Mouse (Mus musculus) neural tube, embryonic 14.5 days (tissue): ENCODE results near the gene Gm28374. TPM values are rescaled to one million over a fixed set of nuclear protein-coding genes. Genes with fewer than 3 reads are reported as not detected.

Source experiments
- ATAC-seq: fragments of 200-750 bp; cut with Nextera tagmentation; 2 replicates; pipeline ENCODE4 v1.8.0; 2017; ENCODE audit warnings: low read depth, mild to moderate bottlenecking, moderate TSS enrichment, moderate library complexity
- H3K27ac ChIP-seq: fragments of 300-500 bp; sonication (generic); 2 replicates; pipeline ENCODE4 v1.5.1; 2014; ENCODE audit warnings: low read depth, mild to moderate bottlenecking, control low read depth, low read length, moderate library complexity, mixed read lengths
- H3K27me3 ChIP-seq: fragments of 300-500 bp; sonication (generic); 2 replicates; pipeline ENCODE4 v1.6.1; 2014; ENCODE audit warnings: low read length; ENCODE audit not compliant: control insufficient read depth, insufficient read depth
- H3K36me3 ChIP-seq: fragments of 300-500 bp; sonication (generic); 2 replicates; pipeline ENCODE4 v1.6.1; 2014; ENCODE audit warnings: low read length, mixed read lengths; ENCODE audit not compliant: control insufficient read depth, insufficient read depth
- H3K4me1 ChIP-seq: fragments of 300-500 bp; sonication (generic); 2 replicates; pipeline ENCODE4 v1.6.1; 2014; ENCODE audit warnings: low read length; ENCODE audit not compliant: control insufficient read depth, insufficient read depth
- H3K4me2 ChIP-seq: fragments of 300-500 bp; sonication (generic); 2 replicates; pipeline ENCODE4 v1.6.1; 2014; ENCODE audit warnings: mild to moderate bottlenecking, low read depth, low read length, control low read depth
- H3K4me3 ChIP-seq: fragments of 300-500 bp; sonication (generic); 2 replicates; pipeline ENCODE4 v1.5.1; 2014; ENCODE audit warnings: low read depth, low read length, control low read depth, mixed read lengths
- H3K9ac ChIP-seq: fragments of 300-500 bp; sonication (generic); replicated peaks from 2 replicates; pipeline ENCODE4 v1.6.1; 2014; ENCODE audit warnings: low read depth, mild to moderate bottlenecking, control low read depth, low read length, mixed read lengths
- H3K9me3 ChIP-seq: fragments of 300-500 bp; sonication (generic); 2 replicates; pipeline ENCODE4 v1.6.1; 2016; ENCODE audit warnings: low read length; ENCODE audit not compliant: control insufficient read depth
- WGBS: fragments of 180-500 bp; shearing (Covaris S2); extraction: QIAGEN DNeasy Blood & Tissue Kit; methylation state at CpG from one replicate; pipeline ENCODE4 v1.1.7; 2014; 5-methylcytosine and 5-hydroxymethylcytosine counted together
- polyA plus RNA-seq: library from polyadenylated mRNA; unstranded; fragments of >200 nt; fragmentation: Nextera tagmentation; extraction: Ambion mirVana; gene quantifications from 2 replicates; pipeline ENCODE4 v1.2.1, GENCODE M21; 2014

Gm28374 gene
- polyA plus RNA-seq, 1 experiment from 2014 or later, result 1.2 TPM

DNA sequence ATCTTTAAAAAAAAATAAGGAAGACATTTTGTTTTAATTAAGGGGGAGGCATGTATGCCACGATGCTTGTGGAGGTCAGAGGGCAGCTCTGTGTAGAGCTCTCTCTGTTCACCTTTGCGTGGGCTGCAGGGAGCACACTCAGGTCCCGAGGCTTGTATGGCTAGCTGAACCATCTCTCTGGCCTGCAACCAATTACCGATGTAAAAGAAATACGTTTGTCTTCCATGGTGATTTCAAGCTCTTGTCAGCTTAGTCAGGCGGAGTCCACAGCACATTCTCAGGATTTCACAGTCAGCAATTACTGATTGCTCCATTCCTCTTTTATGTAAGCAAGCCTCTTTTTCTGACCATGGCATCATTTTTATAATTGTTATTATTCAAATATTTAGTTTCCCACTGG, 19.1 kb upstream of the Gm28374 start:
- Histone ChIP-seq H3K4me2 (no peak overlapping the region), H3K4me1 (no peaks in the 10 kb centered on the region), H3K4me3 (no peak overlapping the region), H3K9ac (no peak overlapping the region), H3K27ac (no peak overlapping the region), H3K9me3 (no peaks in the 10 kb centered on the region), H3K36me3 (no peaks in the 10 kb centered on the region), H3K27me3 (no peaks in the 10 kb centered on the region)
- ATAC-seq, result no peak
- 56% methylated on average over 6 of the region's 6 CpGs for WGBS

DNA sequence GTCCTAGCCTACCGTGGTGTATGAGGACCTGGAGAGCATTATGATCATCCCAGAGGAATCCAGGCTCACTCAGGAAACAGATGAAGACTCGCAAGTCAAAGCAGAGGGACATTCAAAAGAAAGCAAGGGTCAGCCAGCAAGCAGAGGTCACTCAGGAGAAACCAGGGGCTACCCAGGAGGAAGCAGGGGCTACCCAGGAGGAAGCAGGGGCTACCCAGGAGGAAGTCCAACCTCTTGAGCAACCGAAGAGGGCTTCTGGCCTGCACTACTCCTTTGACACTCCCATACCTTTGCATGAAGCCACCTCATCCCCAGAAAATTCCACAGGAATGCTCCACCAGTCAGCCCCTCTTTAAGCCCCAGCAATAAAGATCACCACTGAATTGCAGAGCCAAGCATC, 15.8 kb upstream of the Gm28374 start:
- Histone ChIP-seq H3K9me3 (no peaks in the 10 kb centered on the region), H3K4me2 (no peak overlapping the region), H3K36me3 (no peaks in the 10 kb centered on the region), H3K9ac (no peak overlapping the region), H3K4me3 (no peak overlapping the region), H3K27ac (no peak overlapping the region), H3K4me1 (no peaks in the 10 kb centered on the region), H3K27me3 (no peaks in the 10 kb centered on the region)
- 84% methylated on average over 3 of the region's 3 CpGs for WGBS
- ATAC-seq, result no peak

DNA sequence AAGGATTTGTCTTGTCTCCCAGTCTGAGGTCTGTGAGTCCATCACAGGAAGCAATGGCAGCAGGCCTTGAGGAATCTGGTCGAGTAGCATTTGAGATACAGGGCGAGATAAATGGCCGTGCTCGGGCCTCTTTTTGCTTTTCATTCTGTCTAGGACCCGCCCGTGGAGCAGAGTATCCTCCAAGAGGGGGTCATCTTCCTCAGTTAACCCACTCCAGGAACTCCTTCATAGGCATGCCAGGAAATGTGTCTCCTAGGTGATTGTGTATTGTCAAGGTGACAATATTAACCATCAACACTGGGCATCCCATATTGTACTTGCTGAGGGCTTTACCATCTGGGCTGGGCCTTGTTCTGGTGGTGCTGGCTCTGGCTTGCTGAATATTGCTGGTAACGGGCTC, 12.1 kb upstream of the Gm28374 start, which contains the start of gene AC131692.1:
Gene AC131692.1 (plus strand): TSS at position 301 of the 400 bp plus-strand sequence.
- ATAC-seq, result no peak
- Histone ChIP-seq H3K4me3 (no peak within 1 kb of the TSS), H3K27me3 (no peaks in the 10 kb centered on the region), H3K9me3 (no peaks in the 10 kb centered on the region), H3K9ac (0 out of 2 replicates have a peak within 1 kb of the TSS, but pooled peaks have one; percentile 3), H3K4me2 (no peak within 1 kb of the TSS), H3K36me3 (no peaks in the 10 kb centered on the region), H3K4me1 (no peaks in the 10 kb centered on the region), H3K27ac (no peak within 1 kb of the TSS)
- 96% methylated on average over 7 of the region's 7 CpGs for WGBS

DNA sequence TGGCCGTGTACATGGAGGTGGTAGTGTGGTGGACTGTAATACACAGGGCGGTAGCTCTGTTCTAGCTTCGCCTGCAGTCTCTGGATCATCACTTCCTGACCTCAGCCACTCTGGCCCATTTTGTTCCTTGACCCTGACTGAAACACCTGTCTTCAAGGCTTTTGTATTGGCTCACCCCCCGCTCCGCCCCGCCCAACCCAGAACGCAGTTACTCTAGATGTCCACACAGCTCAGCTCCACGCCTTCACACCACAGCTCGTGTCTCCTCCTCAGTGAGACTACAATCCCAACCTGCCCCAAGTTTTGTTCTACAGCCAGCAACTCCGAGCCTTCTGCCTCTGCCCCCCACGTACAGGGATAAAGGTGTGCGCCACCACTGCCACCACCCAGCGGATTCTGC, 6.8 kb upstream of the Gm28374 start:
- no peak overlapping the region for H3K4me3 ChIP-seq
- H3K36me3 ChIP-seq, result no peaks in the 10 kb centered on the region
- no peaks in the 10 kb centered on the region for H3K9me3 ChIP-seq
- no peak overlapping the region for H3K4me2 ChIP-seq
- ATAC-seq, result no peak
- H3K4me1 ChIP-seq, result peaks cover 8% of the 10 kb centered on the region
- WGBS, result 95% methylated on average over 13 of the region's 13 CpGs
- no peak overlapping the region for H3K9ac ChIP-seq
- no peak overlapping the region for H3K27ac ChIP-seq
- no peaks in the 10 kb centered on the region for H3K27me3 ChIP-seq

DNA sequence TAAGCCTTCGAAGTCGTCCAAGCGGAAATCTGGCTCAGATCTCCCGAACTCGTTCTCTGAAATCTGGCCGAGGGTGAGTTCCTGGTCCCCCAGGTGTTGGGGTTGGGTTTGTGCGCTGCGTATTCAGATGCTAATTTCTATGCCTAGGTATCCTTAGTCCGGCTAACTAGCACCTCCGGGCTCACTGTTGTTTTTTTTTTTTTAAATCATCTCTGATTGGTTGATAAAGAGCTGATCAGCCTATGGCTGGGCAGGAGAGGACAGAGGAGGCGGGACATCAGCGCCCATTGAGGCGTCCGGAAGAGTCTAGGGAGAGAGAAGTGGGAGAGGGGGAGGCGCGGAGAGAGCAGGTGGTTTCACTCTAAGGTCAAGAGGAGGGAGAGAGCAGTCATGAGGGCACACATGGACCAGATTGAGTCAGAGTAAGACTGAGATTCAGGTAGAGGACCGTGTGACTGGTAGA, 3.4 kb upstream of the Gm28374 start:
- under 1% methylated on average over 17 of the region's 17 CpGs for whole genome bisulfite sequencing

DNA sequence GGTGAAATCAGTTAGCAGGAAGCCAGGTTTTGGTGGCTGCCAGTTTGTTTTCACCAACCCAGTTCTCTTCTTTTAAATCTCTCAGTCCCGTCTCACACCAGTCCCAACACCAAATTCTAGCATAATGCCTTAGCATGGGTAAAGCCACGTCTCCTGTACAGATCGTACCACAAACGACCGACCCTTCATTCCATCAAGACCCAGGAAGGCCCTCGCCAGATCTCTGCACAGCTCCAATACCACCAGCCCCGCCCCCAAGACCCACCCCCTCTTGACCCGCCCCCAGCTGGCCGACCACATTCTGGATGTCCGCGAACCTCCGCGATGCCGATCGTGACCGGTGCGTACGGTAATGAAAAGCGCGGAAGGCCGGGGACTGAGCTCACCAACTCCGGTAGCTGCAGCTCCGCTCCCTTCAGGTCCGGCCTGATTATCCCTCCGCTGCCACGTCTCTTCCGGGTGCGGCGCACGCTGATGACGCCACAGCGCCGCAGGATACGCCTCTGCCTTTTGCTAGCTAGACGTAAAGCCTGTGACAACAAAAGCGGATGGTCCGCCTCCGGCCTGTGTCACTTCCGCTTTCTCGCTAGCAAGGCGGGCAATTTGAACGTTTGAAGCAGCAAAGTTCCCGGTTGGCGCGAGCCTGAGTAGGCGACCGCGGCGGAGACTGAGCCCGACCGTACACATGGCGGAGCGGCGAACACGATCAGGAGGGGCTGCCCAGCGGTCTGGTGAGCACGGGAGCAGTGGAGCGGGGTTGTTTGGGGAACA, 2.6 kb upstream of the Gm28374 start, which contains the start of the genes Zfpl1 and Cdca5:
Gene Zfpl1 (minus strand): TSS at position 479 of the 771 bp plus-strand sequence.
Gene Cdca5 (plus strand): TSS at position 506 of the 771 bp plus-strand sequence.
- under 1% methylated on average over 58 of the region's 58 CpGs for WGBS
- H3K4me3 ChIP-seq, result peak within 1 kb of the TSS; percentile 41
- peaks cover 17% of the 10 kb centered on the region for H3K36me3 ChIP-seq
- H3K9me3 ChIP-seq, result no peaks in the 10 kb centered on the region
- ATAC-seq, result peak; percentile 92
- H3K4me1 ChIP-seq, result peaks cover 11% of the 10 kb centered on the region
- H3K4me2 ChIP-seq, result peak within 1 kb of the TSS; percentile 92
- H3K27ac ChIP-seq, result peak within 1 kb of the TSS; percentile 3; the same call in 1 of the 2 replicates
- no peaks in the 10 kb centered on the region for H3K27me3 ChIP-seq
- H3K9ac ChIP-seq, result peak within 1 kb of the TSS; percentile 50

More for the DNA sequence above, 3.4 kb upstream of the Gm28374 start:
- Histone ChIP-seq H3K4me3 (peak overlapping the region; percentile 41), H3K36me3 (peaks cover 13% of the 10 kb centered on the region), H3K9ac (no peak overlapping the region), H3K4me2 (peak overlapping the region; percentile 89), H3K27me3 (no peaks in the 10 kb centered on the region), H3K9me3 (no peaks in the 10 kb centered on the region), H3K4me1 (peaks cover 11% of the 10 kb centered on the region), H3K27ac (no peak overlapping the region)
- ATAC-seq, result peak; percentile 69

DNA sequence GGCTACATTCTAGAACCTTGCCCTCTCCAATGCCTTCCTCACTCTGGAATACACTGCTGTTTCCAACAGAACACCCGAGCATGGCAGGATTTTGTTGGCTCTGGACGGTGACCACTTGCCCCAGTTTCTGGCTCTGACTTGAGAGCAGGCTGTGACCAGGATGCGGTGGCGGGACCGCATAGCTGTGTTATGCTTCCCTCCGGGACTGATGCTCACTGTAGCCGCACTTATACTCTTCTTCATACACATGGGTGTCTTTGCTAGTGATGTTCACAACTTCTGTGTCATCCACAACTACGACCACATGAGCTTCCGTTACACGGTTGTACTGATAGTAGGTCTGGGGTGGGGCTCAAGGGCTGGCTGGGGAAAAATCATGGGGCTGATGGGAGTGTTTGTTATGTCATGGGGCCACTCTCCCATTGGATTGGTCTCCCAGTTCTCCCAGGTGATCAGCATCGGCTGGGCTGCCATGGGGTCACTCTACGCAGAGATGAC, 2.0 kb downstream of the Gm28374 start, which contains the start of gene Tmem262:
Gene Tmem262 (plus strand): TSS at position 51 of the 498 bp plus-strand sequence.
- H3K9me3 ChIP-seq, result no peaks in the 10 kb centered on the region
- no peak within 1 kb of the TSS for H3K4me3 ChIP-seq
- H3K4me2 ChIP-seq, result no peak within 1 kb of the TSS
- peaks cover 19% of the 10 kb centered on the region for H3K4me1 ChIP-seq
- 95% methylated on average over 12 of the region's 12 CpGs for WGBS
- no peak within 1 kb of the TSS for H3K27ac ChIP-seq
- no peak within 1 kb of the TSS for H3K9ac ChIP-seq
- no peaks in the 10 kb centered on the region for H3K27me3 ChIP-seq
- H3K36me3 ChIP-seq, result peaks cover 18% of the 10 kb centered on the region
- no peak for ATAC-seq

DNA sequence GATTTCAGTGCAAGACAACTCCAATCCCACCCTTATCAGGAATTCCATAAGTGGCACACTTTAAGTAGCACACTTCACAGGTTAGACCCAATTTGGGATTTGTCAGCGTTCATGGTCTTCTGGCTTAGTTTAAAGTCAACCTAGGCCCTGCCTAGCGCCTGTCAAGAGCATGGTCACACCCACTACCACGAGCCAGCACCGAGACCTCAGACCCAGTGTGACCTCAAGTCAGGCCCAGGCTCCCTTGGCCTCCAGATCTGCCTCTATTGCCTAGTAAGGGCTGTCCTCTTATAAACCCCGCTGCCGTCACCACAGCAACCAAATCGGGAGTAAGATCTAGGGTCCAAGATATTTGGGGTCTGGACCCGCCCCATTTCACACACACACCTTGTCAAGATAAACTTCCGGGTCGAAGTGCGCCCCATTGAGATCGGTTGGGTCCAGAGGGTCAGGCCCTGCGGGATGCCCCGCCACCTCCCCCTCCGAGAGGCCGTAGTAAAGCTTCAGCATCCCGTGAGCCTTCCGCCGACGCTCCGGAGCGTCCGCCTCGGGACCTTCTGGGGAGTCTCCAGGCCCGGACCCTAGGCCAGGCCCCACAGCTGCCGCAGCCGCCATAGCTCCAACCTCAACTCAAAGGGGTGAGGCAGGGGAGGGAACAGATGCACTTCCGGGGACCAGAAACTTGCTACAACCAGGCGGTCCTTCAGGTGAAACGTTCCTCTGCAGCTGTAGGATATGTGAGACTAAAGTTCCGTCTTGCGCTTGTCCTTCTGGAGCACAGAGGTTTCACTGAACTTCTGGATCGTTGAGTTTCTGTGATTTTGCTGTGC, 5.3 kb downstream of the Gm28374 start, which contains the start of gene Vps51:
Gene Vps51 (minus strand): TSS at position 668 of the 830 bp plus-strand sequence.
- peak within 1 kb of the TSS; percentile 68 for H3K4me3 ChIP-seq
- H3K27me3 ChIP-seq, result no peaks in the 10 kb centered on the region
- H3K36me3 ChIP-seq, result peaks cover 20% of the 10 kb centered on the region
- peak; percentile 89 for ATAC-seq
- WGBS, result under 1% methylated on average over 33 of the region's 33 CpGs
- H3K27ac ChIP-seq, result peak within 1 kb of the TSS; percentile 81
- peak within 1 kb of the TSS; percentile 75 for H3K4me2 ChIP-seq
- H3K4me1 ChIP-seq, result peaks cover 11% of the 10 kb centered on the region
- peak within 1 kb of the TSS; percentile 67 for H3K9ac ChIP-seq
- H3K9me3 ChIP-seq, result no peaks in the 10 kb centered on the region
